Mouse (Mus musculus) lung, adult 2 months (tissue): ENCODE measurements around the gene Magi2.

Experiments
- CTCF ChIP-seq: fragments of 200-500 bp; IDR thresholded peaks from 2 replicates; pipeline ENCODE4 v1.5.1; 2011; ENCODE audit warnings: mild to moderate bottlenecking, low read length, control low read depth; ENCODE audit not compliant: insufficient read depth
- POLR2A ChIP-seq: fragments of 200-500 bp; IDR thresholded peaks from 2 replicates; pipeline ENCODE4 v1.6.1; 2011; ENCODE audit warnings: low read depth, mild to moderate bottlenecking, control low read depth, low read length, borderline replicate concordance; ENCODE audit errors: extremely low read depth

DNA sequence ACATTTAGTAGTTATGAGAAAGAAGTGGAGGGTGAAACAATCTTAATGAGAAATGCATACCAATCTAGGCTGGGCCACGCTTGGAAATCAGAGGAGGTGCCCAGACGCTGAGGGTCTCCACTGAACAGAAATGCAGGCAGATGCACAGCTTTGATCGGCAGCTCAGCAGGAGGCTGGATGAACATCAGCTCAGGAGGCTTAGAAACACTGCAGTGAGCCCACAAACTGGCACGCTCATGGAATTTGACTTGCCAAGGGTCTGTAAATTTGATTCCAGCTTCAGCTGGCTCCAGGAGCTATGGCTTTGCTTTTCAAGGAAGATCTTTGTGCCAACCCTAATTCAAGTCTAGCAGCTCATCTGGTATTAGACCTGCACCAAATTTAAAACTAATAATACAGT lies 187.7 kb downstream of the Magi2 start:
- TF ChIP-seq CTCF (no peak), POLR2A (no peak)
